Mouse (Mus musculus) heart, adult 2 months (tissue): Measurements from ENCODE around the gene Dusp2.

ENCODE experiments used
- CTCF ChIP-seq: fragments of 200-600 bp; IDR thresholded peaks from 2 replicates; pipeline ENCODE4 v1.8.1; 2022; ENCODE audit warnings: antibody characterized with exemption, mild to moderate bottlenecking, moderate library complexity
- EP300 ChIP-seq: fragments of 200-500 bp; IDR thresholded peaks from 2 replicates; pipeline ENCODE4 v1.6.1; 2011; ENCODE audit warnings: low read depth, low read length, control low read depth; ENCODE audit not compliant: insufficient read depth
- POLR2A ChIP-seq: fragments of 200-500 bp; IDR thresholded peaks from 2 replicates; pipeline ENCODE4 v1.6.1; 2011; ENCODE audit warnings: mild to moderate bottlenecking, low read depth, low read length, control low read depth; ENCODE audit not compliant: insufficient read depth

DNA sequence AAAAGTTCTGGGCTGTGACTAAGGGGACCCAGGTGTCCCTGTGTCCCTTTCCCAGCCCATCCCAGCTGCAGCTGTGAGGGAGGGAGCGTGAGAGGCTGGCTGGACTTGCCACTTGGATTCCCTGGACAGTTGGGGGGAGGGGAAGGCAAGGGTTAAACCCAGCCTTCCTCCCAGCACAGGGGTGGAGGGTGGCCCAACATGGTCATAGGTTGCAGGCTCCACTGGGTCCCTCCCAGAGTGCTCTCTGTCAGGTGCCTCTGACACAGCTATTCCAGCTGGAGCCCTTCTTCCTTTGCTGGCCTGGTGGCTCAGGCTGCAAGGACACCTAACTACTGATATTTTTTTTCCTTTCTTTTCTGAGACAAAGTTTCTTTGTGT is 35.5 kb downstream of the Dusp2 start:
- TF ChIP-seq CTCF (no peak), EP300 (no peak), POLR2A (no peak)
